Mouse (Mus musculus) cerebellum, adult 9-11 months (tissue): ENCODE measurements at regions not wholly inside any gene's neighbourhood (a gene's known extent, or its start where the extent isn't known, plus 50 kb on each side); places are given as distances from the start of the nearest gene placed in this dataset.

Experiments used
- DNase-seq: peaks from one replicate; pipeline ENCODE4 v3.0.0; 2022

DNA sequence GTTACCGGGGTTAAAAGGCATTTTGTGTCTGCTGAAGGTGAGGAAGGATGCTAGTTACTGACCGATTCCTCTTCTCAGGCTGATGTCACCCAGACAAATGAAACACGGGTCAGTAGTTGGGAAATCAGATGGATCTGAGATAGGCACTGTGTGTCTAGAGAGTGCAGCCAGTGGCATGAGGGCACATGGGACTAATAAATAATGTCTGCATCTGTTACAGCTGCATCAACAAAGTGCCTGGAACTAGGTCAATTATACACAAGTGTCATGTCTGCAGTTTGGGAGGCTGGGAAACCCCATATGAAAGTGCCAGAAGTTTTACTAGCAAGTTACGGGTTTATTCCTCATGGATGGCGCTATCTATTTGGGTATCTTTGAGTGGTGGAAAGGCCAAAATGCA is 68.8 kb downstream of the Cxcl12 start:
- no peak for DNase-seq

GRCm38 (mm10) chr6:117241206-117241605 is 72.9 kb downstream of the Cxcl12 start:
- DNase-seq: no peak

GRCm38 (mm10) chr6:117245398-117245797 is 77.1 kb downstream of the Cxcl12 start:
- DNase-seq: no peak

DNA sequence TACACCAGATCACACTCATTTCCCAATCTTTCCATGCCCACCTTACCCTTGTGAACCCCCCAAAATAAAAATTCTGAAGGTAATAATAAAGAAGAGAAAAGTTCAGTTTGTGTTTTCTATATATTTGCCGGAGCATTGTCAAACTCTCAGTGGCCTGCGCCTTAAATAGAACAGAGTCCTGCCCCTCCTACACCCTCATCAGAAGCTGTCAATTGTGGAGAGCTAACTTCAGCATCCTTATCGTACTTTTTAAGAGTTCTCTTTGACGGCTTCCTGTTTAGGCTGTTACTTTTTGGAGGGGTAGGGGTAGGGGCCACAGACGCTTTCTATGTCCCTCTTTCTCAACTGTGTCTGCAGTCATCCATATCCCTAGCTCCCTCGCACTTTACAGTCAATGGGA is 77.5 kb downstream of the Cxcl12 start:
- DNase-seq: no peak

- DNase-seq: no peak
Observed at GRCm38 (mm10) chr6:117249230-117249921, 81.0 kb downstream of the Cxcl12 start.

DNA sequence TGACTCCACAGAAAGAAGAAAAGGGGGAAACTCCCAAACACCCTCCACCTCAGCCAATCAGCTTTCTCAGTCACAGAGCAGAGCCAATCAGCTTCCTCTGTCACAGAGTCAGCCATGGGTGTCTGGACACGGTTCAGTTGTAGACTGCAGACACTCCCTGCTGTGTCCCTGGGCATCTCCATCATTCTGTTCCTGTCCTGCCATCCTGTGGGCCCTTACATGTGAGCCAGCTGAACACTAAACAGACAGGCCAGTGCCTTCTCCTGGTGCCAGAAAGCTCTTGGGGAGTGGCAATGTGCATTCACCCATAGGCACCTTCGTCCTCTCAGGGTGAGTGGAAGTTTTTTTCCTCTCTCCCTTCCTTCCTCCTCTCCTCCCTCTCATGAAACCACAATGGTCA is 81.7 kb downstream of the Cxcl12 start:
- no peak for DNase-seq

DNA sequence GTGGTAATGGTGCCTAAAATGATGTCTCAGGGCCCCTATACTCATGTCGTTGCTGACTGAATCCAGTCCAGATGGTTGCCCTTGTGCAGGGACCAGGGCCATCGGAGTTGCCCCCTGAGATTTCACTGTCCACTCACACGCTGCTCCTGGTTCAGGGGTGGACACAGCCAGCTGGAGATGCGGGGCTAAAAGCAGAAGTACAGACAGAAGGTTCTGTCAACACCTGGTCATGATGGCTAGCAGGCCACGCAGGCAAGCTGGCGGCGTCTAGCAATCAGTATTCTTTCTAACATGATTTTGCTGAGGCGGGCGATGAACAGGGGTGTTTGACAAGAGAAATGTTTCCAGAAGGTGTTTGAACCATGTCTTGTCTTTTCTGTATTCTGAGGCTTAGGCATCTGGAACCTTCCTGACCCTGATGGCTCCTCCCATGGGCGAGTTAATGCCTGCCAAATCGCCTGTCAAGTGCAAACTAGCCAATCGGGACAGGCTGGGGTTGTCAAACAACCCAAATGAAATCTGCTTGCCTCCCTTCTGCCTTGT is 83.1 kb downstream of the Cxcl12 start:
- no peak for DNase-seq

- DNase-seq: no peak
Observed at GRCm38 (mm10) chr6:117252361-117252760, 84.0 kb downstream of the Cxcl12 start.

GRCm38 (mm10) chr6:117253036-117253435 is 84.7 kb downstream of the Cxcl12 start:
- no peak for DNase-seq

GRCm38 (mm10) chr6:117253586-117254330 is 85.4 kb downstream of the Cxcl12 start:
- no peak for DNase-seq

DNA sequence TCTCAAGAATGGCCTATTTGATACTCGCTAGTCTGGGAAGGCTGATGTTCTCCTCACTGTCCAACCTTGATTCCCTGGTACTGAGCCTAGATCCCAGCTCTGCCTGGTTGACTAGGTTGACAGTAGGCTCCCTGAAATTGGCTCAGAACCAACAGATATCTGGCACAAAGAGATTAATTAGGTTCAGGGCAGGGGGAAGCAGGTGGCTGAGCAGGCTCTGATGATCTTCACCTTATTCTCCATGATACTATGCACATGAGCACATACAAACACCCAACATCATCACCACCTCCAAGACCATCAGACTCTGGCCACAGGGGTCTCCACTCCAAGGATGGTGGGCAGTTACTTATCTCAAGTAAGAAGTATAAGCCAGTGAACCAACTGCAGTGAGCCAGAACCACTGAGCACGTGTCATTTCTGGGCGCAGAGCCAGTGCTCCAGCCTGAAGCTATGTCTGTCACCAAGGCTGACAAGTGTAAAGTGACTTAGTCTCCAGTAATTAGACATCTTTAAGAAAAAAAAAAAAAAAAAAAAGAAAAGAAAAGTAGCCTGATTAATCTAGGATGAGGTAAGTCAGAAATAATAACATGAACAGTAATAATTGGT is 86.4 kb downstream of the Cxcl12 start:
- peak; percentile 58 for DNase-seq

GRCm38 (mm10) chr6:117255399-117256098 is 87.2 kb downstream of the Cxcl12 start:
- no peak for DNase-seq

GRCm38 (mm10) chr6:117256099-117256471 is 87.8 kb downstream of the Cxcl12 start:
- no peak for DNase-seq

DNA sequence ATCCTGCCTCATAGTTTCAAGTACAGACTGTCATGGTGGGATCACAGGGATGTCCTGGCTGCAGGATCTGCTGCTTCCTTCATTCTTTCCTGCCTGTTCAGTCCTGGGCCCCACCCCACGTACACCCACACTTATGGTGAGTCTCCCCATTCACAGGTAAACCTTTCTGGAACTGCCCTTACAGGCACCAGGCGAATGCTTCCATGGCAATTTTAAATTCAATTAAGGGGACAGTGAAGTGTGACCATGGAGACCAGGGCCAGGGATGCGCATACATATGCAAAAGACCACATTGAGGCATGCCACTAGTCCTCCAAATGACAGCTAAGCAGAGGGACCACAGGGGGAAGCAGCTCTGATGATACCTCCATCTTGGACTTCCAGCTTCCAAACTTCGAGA is 89.3 kb downstream of the Cxcl12 start:
- DNase-seq: no peak

- DNase-seq: no peak
Observed at GRCm38 (mm10) chr6:117267906-117268305, 99.6 kb downstream of the Cxcl12 start.

DNA sequence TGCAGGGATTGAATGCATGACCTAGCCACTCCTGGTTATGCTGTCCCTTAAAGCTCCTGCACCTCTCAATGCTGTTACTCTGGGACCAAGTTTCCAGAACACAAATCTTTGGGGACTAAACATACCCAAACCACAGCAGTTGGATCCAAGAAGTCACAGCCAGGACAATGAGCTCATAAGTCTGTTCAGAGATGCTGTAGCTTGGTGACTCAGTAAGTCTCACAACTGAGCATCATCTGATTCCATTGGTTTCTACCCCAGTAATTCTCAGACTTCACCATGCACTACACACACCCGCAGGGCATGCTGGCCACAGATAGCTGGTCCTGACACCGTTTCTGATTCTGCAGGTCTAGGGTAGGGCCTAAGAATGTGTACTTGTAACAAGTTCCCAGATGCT is 100.0 kb downstream of the Cxcl12 start:
- DNase-seq: no peak

GRCm38 (mm10) chr6:117270261-117270660 is 101.9 kb downstream of the Cxcl12 start:
- no peak for DNase-seq

DNA sequence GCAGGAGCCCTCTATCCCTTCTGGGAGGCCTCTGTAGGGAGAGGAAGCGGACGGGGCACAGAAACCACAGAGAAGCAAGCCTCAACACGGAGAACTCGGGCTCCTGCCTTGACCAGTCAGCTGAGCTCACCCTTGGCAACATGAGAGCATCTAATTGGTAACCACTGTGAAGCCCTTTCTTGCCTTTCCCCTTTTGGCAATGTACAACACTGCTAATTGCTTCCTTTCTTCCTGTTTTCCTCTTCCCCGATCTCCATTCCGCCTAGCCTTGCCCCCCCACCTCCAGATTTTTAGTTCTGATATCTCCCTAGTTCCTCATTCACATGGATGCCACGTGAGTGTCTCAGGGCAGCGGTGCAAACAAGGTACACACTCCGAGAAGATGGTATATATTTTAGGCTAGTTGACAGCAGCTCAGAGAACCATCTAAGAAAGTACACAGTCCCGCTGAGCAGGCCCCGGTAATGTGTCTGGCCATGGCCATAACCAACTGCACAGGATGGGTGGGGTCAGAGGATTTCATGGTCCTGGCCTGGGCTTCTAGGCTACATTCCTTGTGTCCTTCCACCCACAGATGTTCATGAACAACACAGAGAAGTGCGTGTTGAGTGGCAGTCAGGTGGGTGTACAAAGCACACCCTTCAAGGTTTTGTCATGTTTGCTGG is 103.4 kb downstream of the Cxcl12 start:
- DNase-seq: no peak

DNA sequence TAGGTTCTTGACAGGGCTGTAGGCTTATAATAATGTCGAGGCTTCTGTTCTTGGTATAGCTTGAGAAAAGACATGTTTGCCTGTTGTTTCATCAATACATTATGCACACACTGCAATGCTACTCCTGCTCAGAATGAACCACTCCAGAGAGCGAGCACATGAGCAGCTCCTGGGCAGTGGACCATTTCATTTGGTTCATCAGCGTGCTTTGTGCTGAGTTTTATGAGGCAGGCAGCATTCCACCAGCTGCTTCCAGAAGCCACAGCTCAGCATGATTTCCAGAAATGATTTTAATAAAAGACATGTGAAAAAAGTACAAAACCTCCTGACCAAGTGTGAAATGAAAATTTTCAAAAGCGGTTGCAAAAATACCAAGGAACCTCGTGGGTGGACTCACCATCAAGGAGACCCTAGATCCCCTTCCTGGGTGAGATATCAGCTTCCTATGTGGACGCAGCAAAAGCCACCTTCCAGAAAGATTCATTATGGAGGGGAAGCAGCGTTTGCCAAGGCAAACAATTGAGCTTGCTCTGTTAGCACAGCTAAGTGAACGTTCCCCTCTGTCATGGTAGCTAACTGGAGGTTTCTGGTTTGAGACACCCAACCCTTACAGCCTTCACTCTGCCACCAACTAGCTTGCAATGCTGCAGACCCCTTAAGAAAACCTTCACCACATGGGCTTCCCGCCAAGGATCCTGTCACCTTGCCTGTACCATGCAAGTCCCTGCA is 104.1 kb downstream of the Cxcl12 start:
- DNase-seq: no peak

DNA sequence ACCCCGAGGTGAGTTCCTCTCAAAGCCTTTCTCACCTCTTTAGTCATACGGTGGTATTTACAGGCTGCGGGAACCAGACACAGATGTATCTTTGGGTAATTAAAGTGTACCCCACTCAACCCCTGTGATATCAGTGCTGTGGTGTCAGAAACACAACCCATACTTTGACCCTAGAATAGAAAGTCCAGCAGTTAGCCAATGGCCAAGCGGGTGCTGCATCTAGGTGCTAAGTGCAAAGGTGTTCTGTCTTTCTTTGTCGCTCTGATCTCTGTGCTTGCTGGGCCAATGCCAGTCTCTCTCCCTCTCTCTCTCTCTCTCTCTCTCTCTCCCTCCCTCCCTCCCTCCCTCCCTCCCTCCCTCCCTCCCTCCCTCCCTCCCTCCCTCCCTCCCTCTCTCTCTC is 107.6 kb downstream of the Cxcl12 start:
- DNase-seq: no peak

DNA sequence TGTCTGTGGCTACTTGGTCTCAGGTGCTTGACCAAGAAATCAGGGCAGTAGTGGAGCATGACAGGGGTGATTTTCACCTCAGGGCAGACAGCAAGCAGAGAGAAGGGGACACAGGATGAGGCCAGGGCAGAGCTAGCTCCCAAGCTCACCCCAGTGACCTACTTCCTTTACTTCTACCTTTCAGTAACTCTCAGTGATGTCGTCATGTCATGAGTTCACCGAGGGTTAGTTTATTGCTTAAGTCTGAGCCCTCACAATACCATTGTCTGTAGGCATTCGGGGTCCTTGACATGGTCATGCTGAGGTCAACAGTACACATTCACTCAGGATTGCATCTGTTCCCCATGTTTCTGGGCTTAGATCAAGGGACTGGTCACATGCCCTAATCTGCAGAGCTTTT is 108.5 kb downstream of the Cxcl12 start:
- DNase-seq: no peak

GRCm38 (mm10) chr6:117279297-117279696 is 111.0 kb downstream of the Cxcl12 start:
- DNase-seq: peak; percentile 47
